Mouse (Mus musculus) B cell, adult 2 months (primary cell): Measurements from ENCODE around the gene Serpinb6b.
"Not testable (repeated sequence)": the region's sequence is repeated elsewhere in the genome, so short reads cannot be mapped to it uniquely, and the experiment has no call there.

Experiments
- DNase-seq, 2 experiments: peaks; one replicate each; pipeline ENCODE4 v3.0.0; 2022

Serpinb6b gene

DNA sequence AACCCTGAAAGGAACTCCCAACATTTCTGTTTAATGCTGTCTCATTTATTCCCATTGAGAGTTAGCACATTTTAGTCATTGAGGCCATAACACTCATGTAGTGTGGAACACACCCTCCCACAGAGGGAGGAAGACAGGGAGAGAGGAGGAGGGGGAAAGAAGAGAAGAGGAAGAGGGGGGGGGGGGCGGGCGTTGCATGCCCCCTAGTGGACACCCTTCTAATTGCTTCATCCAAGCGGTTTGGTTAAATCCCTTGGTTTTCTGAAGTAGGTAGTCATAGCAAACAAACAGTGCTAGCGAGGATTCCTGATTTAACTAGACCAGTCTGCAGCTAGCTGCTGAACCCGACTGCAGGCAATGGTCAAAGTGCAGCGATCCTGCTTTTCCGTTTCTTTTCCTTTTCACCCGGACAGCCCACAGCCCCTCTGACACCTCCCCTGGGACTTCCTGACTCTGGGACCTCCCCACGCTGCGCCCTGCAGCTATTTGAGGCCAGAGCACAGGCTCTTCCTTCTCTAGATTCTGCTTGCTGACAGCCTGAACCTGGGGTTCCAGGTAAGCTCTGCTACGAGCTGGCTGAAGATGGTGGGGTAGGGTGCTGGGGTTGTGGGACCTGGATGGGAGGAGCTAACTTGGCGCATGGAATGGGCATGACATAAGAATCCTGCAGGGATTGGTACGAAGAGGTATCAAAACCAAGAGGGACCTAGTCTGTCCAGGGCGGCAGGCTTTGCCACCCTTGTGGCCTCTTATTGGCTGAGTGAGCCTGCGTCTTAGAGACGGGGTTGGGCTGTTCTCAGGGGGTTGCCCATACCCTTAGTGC lies at the start of gene Serpinb6b:
Gene Serpinb6b, plus strand, starts transcription at position 221 of the 823 bp plus-strand sequence.
- peak; percentile 60 to 61 for DNase-seq

DNA sequence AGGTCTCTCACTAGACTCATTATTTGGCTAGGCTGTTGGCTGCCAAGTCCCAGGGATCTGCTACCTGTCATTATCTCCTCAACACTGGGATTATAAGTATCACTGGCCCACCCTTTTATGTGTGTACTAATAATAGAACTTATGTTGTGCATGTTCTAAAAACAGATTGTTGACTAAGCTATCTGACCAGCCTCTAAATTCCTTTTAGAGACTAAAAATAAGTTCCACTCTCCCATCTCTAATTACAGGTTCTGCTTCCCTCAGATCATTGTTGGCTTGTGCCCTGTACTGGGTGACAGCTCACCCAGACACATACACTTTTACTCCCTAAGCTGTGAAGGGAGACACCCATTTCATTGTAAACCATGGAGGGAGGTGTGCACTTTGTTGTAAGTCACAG lies 42.4 kb upstream of the Serpinb6b start:
- no peak for DNase-seq

DNA sequence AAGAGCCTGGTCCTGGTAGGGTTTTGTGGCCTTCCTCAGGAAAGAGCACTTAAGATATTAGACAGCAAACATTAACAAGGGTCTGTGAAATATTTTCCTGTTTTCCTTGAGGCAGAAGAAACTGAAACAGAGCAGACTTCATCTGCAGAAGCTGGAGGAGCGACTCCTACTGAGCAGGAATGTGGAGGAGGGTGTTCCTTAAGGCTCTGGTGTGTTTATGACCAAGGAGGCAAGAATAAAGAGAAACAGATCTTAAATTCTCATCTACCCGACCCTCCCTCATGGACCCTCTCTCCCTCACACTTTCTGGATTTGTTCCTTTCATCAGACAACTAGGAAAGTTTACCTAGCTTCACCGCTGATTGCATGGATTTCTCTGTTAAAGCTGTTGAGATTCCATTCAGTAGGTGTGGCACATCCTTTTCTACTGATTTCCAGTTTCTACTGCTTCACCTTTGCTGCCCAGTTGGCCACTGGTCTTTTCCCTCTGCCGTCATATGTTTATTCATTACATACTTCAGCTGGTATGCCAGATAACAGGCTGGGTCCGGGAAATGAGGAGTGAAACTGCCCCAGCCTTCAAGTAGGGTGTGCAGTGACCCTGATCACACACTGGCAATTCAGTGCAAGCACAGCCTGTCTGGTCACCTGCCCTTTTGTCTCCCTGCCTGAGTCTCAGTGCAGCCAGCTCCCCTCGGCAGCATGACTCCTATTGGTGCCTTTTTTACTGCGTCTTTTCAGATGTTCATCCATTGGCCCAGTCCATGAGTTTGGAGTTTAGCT lies 40.2 kb upstream of the Serpinb6b start:
- DNase-seq, result no peak

DNA sequence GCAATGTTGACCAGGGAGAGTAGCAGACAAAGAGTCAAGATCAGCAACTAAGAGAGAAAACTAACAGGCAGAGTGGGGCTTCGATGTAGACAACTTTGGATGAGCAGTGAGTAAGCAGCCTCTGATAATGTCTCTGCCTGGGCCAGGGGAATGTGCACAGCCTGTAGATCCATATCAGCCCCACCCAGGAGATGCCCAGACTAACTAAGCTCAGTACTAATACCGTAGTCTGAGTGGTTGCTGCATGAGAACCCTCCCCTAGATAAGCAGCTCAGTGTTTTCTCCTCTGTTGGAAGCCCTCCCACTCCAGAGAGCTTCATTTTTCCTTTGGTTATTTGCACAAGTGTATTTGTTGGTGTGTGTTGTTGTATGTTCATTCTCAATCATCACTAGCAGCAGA lies 38.3 kb upstream of the Serpinb6b start:
- DNase-seq, result no peak

DNA sequence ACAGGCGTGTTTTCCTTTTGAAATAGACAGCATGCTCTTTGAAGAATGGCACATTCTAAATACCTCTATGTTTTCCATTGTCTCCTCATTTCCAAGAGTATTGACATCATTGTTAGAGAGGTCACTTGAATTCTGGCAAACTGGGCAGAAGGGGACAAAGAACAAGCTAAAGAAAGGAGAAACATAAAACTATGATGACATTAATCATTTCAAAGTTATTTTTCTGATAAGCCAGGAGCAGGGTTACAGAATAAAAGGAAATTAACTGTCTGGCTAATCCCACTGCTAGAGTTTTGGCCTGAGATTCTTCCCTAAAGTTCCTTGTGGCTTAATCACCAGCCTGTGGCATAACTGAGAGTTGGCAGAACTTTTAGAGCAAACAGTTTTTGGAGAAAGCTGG lies 37.8 kb upstream of the Serpinb6b start:
- no peak for DNase-seq

DNA sequence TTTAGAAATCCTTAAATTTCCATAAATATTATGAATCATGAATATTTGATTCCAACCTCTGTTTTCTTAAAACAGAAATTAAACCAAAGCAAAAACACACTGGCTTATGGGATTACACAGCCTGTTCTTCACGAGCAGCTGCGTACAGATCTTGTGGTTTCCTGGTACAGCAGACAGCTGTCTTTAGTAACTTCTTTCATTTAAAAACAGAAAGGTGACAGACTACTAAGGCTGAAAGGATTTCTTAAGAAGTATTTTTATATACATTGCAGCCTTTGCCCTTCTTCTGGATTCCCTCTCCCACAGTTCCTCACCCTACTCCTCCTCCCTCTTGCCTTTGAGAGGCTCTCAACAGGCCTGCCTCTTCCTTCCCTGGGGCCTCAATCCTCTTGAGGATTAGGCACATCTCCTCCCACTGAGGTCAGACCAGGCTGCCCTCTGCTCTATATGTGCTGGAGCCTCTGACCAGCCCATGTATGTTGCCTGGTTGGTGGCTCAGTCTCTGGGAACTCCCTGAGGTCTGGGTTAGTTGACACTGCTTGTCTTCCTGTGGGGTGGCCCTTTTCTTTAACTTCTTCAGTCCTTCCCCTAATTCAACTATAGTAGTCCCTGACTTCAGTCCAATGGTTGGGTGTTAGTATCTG lies 35.8 kb upstream of the Serpinb6b start:
- peak; percentile 67 to 73 for DNase-seq

DNA sequence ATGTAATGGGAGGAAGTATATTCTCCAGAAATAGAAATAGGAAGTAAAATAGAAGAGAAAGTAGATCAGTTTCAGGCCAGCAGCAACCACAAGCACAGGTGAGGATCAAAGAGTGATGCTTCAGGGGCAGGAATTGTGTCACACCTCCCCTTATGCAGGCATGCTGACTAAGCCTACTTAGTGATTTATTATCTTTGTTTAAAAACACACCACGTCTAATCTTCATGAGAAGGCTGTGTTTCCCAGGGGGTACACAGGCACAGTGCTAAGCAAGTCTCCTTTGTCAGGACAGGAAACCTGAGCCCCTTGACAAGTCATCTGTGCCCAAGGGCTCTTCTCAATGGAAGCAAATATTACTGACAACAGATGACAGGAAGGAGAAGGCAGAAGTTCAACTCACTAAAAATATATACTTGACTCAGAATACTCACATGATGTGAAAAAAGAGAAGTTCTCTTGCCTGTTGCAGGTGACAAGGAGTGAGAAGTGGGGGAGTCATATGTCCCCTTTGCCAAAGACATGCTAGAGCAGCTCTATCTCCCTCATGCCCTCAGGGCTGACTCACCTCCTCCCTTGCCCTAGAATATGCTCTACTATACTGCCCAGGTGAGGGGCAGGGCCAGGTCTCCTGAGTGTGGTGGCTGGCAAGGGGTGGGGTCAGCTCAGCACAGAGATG lies 30.2 kb upstream of the Serpinb6b start:
- peak; percentile 83 to 85 for DNase-seq

DNA sequence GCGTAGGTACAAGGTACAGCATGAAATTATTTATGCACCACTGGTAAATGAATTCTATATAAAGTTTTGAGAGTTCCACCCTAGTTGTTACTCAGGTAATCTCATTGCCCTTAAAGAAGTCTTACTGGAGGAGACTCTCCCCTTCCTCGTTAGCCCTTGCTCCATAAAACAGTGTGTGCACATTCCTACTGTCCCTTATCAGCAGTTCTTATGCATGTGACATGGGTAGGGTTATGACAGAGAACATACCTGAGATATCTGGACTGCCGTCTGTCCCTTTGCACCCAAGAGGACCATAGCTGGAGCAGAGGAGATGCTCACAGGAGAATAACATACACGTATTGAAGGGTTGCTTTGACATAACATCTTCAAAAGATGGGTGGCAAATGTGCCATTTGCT lies 26.7 kb upstream of the Serpinb6b start:
- not testable (repeated sequence) for DNase-seq

DNA sequence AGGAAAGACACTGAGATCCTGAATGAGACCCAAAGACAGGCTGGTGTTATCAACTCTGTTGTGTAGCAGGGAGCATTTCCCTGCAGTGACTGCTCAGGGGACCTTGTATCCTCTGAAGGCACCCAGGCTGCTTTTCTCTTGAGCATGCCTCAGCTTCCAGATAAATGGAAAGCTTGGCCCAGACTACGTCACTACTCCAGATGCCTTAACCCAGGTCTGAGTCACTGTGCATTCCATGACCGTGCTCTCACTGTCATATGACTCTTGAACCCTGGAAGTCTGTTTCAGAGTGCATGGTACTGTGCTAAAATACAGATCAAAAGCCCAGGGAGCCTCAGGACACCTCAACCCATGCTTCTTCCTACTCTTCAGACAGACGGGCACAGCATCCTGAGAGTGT lies 25.8 kb upstream of the Serpinb6b start:
- DNase-seq, result not testable (repeated sequence)

DNA sequence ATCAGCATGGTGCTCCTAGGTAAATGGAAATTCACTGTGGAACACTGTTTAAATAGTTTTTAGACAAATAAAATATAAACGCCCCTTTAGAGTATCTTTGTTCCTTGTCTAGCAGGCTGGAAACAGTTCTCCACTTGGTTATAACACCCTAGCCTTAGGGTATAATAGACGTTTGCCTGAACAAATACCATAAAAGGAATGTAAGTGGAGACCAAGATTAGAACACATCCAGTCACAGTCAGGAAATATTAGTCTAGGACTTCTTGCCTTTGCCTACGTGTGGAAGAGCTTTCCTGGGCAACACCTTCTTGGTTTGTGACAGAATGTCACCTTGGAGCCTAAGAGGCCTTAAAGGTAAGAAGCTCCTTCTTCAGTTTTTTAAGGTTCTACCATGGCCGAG lies 8.5 kb upstream of the Serpinb6b start:
- DNase-seq, result no peak

DNA sequence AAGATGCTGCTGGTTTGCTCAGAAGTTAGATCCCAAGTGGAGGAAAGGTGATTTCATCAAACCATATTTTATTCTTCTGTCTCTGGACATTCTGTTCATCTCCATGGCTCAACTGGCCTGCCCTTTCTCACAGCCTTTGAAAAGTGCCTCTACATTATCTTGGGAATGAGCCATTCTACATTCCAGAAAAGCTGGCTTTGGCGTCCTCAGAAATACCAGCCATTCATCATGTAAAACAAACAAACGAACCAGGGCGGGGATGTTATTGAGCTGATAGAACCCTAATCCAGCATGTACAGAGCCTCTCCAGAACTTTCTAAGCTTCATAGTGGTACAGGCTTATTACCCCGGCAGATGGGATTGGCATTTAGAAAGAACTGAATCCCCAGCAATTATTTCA lies 7.1 kb upstream of the Serpinb6b start:
- DNase-seq, result no peak

DNA sequence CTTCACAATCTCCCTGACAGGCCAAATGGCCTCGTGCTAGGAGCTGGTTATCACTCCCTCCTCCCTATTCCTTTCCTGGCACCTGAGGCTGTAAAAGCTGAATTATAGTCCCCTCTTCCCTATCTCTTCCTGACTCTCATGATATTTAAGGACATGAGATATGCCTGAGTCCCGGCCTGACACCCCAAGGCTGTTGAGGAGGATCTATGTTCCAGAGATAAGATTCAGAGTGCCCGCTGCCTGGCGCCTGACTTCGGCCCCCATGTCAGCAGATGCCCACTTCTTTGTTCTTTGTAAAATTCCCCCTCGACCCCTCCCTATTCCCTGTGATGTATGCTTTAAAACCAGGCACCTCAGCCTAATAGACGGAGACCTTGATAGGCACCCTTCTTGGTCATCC lies 6.5 kb upstream of the Serpinb6b start:
- DNase-seq, result not testable (repeated sequence)

DNA sequence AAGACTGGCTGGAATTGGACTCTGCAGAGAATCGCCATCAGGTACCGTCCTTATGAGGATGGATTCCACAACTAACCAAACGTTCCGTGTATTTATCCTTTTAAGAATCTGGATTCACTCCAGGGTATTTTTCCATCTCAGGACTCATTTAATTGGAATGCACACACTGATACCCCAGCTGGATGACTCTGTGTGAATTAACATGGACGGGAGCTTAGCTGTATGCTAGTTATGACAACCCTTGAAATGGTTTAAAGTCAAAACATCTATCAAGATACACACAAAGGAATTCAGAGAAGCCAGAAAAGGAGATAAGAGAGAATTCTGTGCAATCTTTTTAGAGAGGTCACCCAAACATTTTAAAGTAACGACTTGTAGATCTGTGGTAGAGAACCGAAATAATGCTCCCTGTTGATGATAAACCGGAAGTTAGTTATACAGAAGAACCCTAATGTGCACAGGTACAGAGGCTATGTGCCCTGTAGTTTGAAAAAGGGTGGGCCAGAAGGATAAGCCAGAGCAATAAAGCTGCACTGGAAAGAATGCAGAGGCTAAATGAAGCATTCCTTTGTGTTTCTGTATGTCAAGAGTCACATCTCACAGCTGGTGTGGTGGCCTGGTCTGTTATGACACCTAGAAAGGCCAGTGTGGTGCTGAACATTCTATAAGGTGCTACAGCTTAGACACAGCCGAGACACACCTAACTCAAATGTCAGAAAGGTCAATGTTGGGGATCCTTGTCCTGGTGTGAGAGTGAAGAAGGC lies 837 bp upstream of the Serpinb6b start:
- DNase-seq, result no peak

DNA sequence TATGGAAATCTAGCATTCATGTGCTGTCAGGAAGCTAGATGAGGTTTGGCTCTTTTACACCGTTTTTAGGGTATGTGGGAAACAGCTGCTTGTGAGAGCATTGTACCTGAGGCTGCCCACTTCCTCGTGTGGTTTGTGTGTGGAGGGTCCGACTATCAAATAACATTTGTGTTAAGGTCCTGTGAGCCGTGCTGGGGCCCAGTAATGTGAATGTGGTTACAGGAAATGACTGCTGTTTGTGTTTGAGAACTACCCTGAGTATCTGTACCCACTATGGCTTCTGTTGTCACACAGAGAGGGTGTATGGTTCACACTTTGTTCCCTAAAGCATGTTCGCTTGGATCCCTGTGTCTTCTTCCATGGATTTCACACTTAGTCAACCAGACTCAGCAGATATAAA lies 1.1 kb downstream of the Serpinb6b start:
- DNase-seq, result peak; percentile 56 to 58

DNA sequence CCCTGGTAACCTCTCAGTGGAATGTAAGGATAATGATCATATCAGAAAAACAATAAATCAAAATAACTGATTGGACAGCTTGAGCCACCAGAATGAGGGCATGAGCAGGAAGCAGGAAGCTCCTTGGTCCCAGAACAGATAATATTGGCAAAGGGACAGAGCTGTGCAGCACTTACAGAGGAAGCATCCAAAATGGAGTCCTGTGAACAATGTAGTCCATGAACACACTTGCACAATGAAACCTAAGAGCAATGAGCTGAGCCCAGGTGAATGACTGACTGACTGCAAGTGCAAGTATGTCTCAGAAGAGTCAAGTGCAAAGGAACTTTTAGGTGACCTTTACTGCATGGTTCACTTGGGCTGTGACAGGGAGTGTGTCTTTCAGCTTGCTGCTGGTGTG lies 2.2 kb downstream of the Serpinb6b start:
- DNase-seq, result no peak

DNA sequence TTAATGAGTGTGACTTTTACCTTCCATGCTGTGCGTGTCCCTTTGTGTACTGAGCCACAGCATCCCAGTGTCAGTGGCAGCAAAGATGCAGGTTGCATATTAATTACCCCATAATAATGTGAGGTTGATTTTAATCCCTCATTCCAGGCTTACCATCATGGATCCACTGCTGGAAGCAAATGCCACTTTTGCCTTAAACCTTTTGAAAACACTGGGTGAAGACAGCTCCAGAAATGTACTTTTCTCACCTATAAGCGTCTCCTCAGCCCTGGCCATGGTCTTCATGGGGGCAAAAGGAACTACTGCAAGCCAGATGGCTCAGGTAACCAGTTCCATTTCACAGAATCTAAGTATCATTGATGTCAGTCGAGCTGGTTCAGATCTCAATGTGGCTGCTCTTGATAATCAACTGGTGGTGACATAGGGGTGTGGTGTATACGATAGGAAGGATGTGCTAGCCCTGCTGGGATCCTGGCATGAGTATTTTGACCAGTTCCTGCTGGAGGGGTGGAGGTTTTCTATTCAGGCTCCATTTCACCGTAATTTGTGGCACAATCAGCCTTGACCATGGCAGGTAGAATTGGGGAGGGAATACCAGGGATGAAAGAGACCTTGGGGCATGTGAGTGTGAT lies 3.5 kb downstream of the Serpinb6b start:
- DNase-seq, result no peak

DNA sequence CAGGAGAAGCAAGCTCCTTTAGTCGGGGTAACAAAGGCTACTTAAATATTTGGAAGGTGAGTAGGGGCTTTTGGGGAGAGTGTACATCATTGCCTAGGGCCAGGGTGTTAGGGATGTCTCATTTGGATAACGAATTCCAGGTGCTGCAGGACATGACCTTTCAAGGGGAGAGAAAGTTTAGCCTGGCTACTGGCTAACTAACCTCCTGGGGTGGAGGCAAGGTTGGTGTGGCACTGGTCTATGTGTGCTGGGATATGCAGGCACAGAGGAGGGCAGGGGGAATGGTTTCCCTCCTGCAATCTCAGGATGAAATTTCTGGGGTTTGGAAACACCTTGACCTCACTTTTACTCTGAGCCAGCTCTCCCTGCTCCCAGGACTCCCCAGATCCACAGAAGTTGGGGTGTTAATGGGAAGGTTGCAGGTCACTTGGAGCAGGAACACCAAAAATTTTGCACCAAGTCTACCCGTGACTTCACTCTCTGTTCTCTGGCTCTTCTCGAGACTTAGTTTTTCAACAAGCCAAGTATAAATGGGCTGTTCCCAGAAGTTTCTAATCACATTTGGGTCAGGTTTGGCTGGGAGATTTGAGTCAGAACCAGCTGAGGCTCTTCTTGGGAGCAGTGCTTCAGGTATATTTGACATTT lies 4.1 kb downstream of the Serpinb6b start:
- no peak for DNase-seq

DNA sequence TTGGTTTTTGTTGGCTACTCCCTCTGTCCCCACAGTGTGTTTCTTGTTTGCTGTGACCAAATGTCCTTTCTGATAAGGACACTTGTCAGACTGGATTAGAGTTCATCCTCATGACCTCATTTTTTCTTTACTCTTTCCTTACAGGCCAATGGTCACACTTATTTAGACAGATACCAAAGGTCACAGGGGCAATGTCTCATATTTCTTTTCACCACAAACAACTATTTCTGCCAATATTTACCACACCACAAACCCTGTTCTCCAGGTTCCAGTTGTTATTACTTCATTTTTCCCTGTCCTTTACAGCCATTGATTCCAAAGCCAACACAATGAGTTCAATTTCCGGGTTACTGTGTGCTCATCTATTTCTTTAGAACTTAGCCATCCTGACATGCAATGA lies 4.6 kb downstream of the Serpinb6b start:
- DNase-seq, result no peak

DNA sequence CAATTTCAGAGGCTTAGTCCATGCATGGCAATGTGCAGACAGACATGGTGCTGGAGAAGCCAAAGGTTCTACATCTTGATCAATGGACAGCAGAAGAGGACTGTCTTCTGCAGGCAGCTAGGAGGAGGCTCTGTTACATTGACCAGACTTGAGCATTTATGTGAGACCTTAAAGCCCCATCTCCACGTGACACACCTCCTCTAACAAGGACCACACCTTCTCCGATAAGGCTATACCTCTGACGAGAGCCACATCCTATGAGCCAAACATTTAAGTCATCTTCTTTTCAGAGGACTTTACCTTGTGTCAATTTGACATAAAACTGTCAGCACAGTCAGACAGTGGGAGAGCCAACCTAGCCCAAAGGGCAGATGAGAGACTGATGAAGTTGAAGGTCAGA lies 5.8 kb downstream of the Serpinb6b start:
- no peak for DNase-seq

DNA sequence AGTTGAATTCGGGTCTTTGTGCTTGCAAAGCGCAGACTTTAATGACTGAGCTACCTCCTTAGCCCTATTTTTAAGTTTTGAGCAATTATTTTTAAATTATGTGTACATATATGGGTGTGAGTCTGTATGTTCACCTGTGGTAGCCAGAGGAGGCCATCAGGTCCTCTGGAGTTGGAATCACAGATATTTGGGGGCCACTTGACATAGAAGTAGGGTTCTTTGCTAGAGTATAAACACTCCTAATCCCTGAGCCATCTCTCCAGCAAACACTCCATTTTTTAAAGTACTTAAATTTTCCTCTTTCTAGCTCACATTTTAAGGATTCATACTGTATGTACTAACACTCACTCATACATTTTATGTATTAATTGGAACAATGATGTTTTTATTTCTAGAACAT lies 9.3 kb downstream of the Serpinb6b start:
- no peak for DNase-seq

DNA sequence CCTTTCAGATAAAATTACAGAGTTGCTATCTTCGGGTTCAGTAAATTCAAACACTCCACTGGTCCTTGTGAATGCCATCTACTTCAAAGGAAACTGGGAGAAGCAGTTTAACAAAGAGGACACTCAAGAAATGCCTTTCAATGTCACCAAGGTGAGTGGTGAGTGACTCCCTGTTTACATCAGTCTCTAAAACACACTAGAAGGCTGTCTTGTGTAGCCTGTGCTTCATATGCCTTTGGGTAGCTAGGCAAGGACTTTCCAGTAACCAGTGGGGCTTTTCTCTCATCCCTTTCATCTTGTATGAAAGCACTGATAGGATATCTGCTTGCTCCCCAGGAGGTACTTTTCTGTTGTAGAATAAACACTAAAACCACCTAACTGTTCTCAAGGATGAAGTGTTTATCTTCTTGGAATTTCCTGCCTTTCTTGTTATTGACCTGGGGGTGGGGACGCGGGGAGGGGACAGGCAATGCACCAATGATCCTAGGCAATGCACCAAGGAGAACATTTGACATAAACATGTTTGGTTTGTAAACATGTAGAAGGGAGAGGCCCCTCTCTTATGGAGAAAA lies 10.0 kb downstream of the Serpinb6b start:
- DNase-seq, result no peak
